Mouse (Mus musculus) C2C12 (cell line): ENCODE results near the gene Bend6.

Experiments
- CEBPB ChIP-seq: IDR thresholded peaks from one replicate; pipeline ENCODE4 v1.6.1; 2011; ENCODE audit warnings: low read depth, mild to moderate bottlenecking, control low read depth, moderate library complexity
- CTCF ChIP-seq: IDR thresholded peaks from one replicate; pipeline ENCODE4 v1.5.1; 2011; ENCODE audit not compliant: control insufficient read depth, insufficient read depth, insufficient read length
- FOSL1 ChIP-seq: IDR thresholded peaks from one replicate; pipeline ENCODE4 v1.8.0; 2011; ENCODE audit warnings: mild to moderate bottlenecking, low read length; ENCODE audit not compliant: poor library complexity, insufficient read depth, severe bottlenecking
- MAX ChIP-seq: IDR thresholded peaks from one replicate; pipeline ENCODE4 v1.6.1; 2011; ENCODE audit warnings: mild to moderate bottlenecking, control low read depth
- MYOD1 ChIP-seq: IDR thresholded peaks from one replicate; pipeline ENCODE4 v1.6.1; 2011; ENCODE audit warnings: low read depth; ENCODE audit not compliant: control insufficient read depth, insufficient read length
- MYOG ChIP-seq: IDR thresholded peaks from one replicate; pipeline ENCODE4 v1.6.1; 2011; ENCODE audit not compliant: control insufficient read depth, insufficient read length; ENCODE audit errors: extremely low read depth
- USF1 ChIP-seq: IDR thresholded peaks from one replicate; pipeline ENCODE4 v1.6.1; 2011; ENCODE audit warnings: low read depth, mild to moderate bottlenecking, control low read depth, moderate library complexity

- TF ChIP-seq CTCF = no peak
- TF ChIP-seq MAX = no peak
- no peak for TF ChIP-seq MYOD1
- TF ChIP-seq CEBPB = no peak
- no peak for TF ChIP-seq USF1
- TF ChIP-seq FOSL1 = no peak
- no peak for TF ChIP-seq MYOG
Measured at GRCm38 (mm10) chr1:33939828-33940227, 32.2 kb upstream of the Bend6 start.
